Mouse (Mus musculus) midbrain, embryonic 12.5 days (tissue): ENCODE data around the gene Slc22a6. TPM values are rescaled to one million over a fixed set of nuclear protein-coding genes. Genes with fewer than 3 reads are reported as not detected.
A peak's percentile ranks its signal among the peaks of the same experiment; 100 is the strongest.

ENCODE experiments used
- ATAC-seq: fragments of 200-750 bp; cut with Nextera tagmentation; 2 replicates; pipeline ENCODE4 v1.8.0; 2017; ENCODE audit warnings: low read depth, moderate TSS enrichment, moderate library complexity; ENCODE audit not compliant: low FRiP score
- H3K27ac ChIP-seq: fragments of 300-500 bp; sonication (generic); replicated peaks from 2 replicates; pipeline ENCODE4 v1.5.1; 2016; ENCODE audit warnings: mild to moderate bottlenecking
- H3K27me3 ChIP-seq: fragments of 300-500 bp; sonication (generic); 2 replicates; pipeline ENCODE4 v1.6.1; 2016; ENCODE audit warnings: mild to moderate bottlenecking
- H3K36me3 ChIP-seq: fragments of 300-500 bp; sonication (generic); 2 replicates; pipeline ENCODE4 v1.6.1; 2016
- H3K4me1 ChIP-seq: fragments of 300-500 bp; sonication (generic); 2 replicates; pipeline ENCODE4 v1.6.1; 2016
- H3K4me2 ChIP-seq: fragments of 300-500 bp; sonication (generic); replicated peaks from 2 replicates; pipeline ENCODE4 v1.6.1; 2016; ENCODE audit warnings: mild to moderate bottlenecking, moderate library complexity
- H3K4me3 ChIP-seq: fragments of 300-500 bp; sonication (generic); 2 replicates; pipeline ENCODE4 v1.5.1; 2016; ENCODE audit warnings: mild to moderate bottlenecking
- H3K9ac ChIP-seq: fragments of 300-500 bp; sonication (generic); replicated peaks from 2 replicates; pipeline ENCODE4 v1.6.1; 2016; ENCODE audit warnings: mild to moderate bottlenecking, moderate library complexity
- H3K9me3 ChIP-seq: fragments of 300-500 bp; sonication (generic); 2 replicates; pipeline ENCODE4 v1.6.1; 2016; ENCODE audit warnings: mild to moderate bottlenecking
- WGBS: fragments of 180-500 bp; shearing (Covaris S2); methylation state at CpG from one replicate; pipeline ENCODE4 v1.1.7; 2016; 5-methylcytosine and 5-hydroxymethylcytosine counted together
- polyA plus RNA-seq: library from polyadenylated mRNA; unstranded; fragments of >200 nt; fragmentation: Nextera tagmentation; extraction: Ambion mirVana; gene quantifications from 2 replicates; pipeline ENCODE4 v1.2.1, GENCODE M21; 2016

Gene Slc22a6
- polyA plus RNA-seq, 1 experiment from 2014 or later, result 4.2 TPM

DNA sequence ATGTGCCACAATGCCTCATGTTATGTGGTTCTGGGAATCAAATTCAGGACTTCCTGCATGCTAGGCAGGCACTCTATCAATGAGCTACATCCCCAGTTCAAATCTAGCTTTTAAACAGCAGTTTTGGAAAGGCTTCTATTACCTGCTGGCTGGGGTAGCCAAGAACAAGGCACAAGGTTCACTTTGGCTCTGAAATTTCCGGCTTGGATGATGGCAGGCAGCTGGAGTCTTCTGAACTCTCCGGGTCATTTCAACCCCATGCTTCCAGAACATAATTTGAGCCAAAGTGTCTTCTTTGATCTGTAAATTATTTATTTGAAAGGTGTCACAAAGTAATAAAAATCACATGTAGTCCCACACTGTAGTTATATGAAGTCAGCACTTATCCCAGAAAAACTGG, 4.7 kb upstream of the Slc22a6 start:
- Histone ChIP-seq H3K9ac (no peak overlapping the region), H3K36me3 (no peaks in the 10 kb centered on the region), H3K27me3 (no peaks in the 10 kb centered on the region), H3K4me1 (no peaks in the 10 kb centered on the region; the same call in 1 of the 2 replicates), H3K27ac (no peak overlapping the region), H3K4me2 (no peak overlapping the region), H3K4me3 (no peak overlapping the region), H3K9me3 (no peaks in the 10 kb centered on the region)
- no peak for ATAC-seq
- WGBS, result 80% methylated on average over 2 of the region's 2 CpGs

GRCm38 (mm10) chr19:8614343-8614742, 3.5 kb upstream of the Slc22a6 start:
- Histone ChIP-seq H3K27me3 (no peaks in the 10 kb centered on the region), H3K4me3 (no peak overlapping the region), H3K9me3 (no peaks in the 10 kb centered on the region), H3K36me3 (no peaks in the 10 kb centered on the region), H3K4me2 (no peak overlapping the region), H3K27ac (no peak overlapping the region), H3K9ac (no peak overlapping the region), H3K4me1 (no peaks in the 10 kb centered on the region; the same call in 1 of the 2 replicates)
- 50% methylated on average over 2 of the region's 2 CpGs for WGBS
- ATAC-seq, result no peak

DNA sequence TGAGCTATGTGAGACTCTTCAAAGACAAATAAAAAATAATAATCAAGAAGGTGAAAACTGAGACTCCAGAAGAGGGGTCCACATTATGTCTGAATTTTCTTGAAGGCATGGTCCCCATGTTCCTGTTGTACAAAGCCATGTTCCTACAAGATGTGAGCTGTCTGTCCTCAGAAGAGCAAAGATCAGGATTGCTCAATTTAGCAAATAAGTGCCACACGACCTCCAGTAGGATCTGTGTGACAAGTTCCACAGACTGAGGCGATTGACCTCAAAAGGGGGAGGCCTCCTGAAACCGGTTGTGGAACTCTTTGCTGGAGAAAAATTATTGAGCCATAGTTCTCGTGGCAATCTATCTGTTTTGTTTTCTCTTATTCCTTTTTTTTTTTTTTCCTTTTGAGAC, 1.5 kb upstream of the Slc22a6 start:
- H3K9me3 ChIP-seq, result no peaks in the 10 kb centered on the region
- WGBS, result 67% methylated on average over 4 of the region's 4 CpGs
- H3K9ac ChIP-seq, result no peak overlapping the region
- H3K27ac ChIP-seq, result no peak overlapping the region
- no peaks in the 10 kb centered on the region for H3K36me3 ChIP-seq
- no peak overlapping the region for H3K4me3 ChIP-seq
- no peak for ATAC-seq
- no peaks in the 10 kb centered on the region; the same call in 1 of the 2 replicates for H3K4me1 ChIP-seq
- H3K4me2 ChIP-seq, result no peak overlapping the region
- H3K27me3 ChIP-seq, result no peaks in the 10 kb centered on the region

- no peaks in the 10 kb centered on the region for H3K9me3 ChIP-seq
- H3K27me3 ChIP-seq, result no peaks in the 10 kb centered on the region
- no peaks in the 10 kb centered on the region for H3K36me3 ChIP-seq
- no peak overlapping the region for H3K4me2 ChIP-seq
- H3K27ac ChIP-seq, result no peak overlapping the region
- 89% methylated on average over 6 of the region's 7 CpGs for WGBS
- no peak overlapping the region for H3K4me3 ChIP-seq
- no peak for ATAC-seq
- H3K9ac ChIP-seq, result no peak overlapping the region
- H3K4me1 ChIP-seq, result no peaks in the 10 kb centered on the region; the same call in 1 of the 2 replicates
Measured at GRCm38 (mm10) chr19:8621098-8621497, 3.3 kb downstream of the Slc22a6 start.

DNA sequence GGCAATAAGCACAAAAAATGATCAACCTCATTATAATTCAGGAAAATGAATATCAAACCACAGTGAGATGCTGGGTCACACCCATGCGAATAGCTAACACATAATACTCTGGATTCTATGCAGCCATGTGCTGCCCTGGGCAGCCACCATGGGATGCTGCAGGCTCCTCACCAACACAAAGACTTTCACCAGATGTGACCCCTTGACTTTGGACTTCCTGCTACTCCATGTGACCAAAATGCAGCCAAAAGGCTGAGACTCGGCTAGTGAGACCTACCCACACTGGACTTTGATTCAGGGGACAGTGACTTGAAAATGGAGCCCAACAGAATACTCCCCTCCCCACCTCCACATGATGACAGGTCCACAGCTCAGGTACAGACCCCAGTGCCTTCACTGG, 12.4 kb downstream of the Slc22a6 start:
- Histone ChIP-seq H3K27ac (no peak overlapping the region), H3K27me3 (no peaks in the 10 kb centered on the region), H3K9me3 (no peaks in the 10 kb centered on the region), H3K4me2 (no peak overlapping the region), H3K4me3 (no peak overlapping the region), H3K9ac (no peak overlapping the region), H3K4me1 (no peaks in the 10 kb centered on the region), H3K36me3 (no peaks in the 10 kb centered on the region)
- WGBS, result 75% methylated on average over 2 of the region's 2 CpGs
- no peak for ATAC-seq

DNA sequence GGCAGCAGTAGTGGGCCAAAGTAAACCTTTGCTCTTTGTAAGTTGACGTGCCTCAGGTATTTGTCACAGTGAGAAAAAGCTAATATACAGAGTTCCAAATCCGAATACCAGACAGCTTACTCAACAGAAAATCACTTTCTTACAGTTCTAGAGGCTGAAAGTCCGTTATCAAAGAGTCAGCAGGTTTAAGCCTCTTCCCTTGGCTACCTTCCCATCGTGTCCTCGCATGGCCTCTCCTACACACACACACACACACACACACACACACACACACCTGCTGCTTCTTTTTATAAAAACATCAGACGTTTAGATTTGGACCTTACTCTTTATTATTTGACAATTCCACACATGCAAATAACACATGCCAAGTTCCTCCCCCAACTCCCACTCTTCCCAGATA, 13.0 kb downstream of the Slc22a6 start:
- H3K27ac ChIP-seq, result no peak overlapping the region
- no peaks in the 10 kb centered on the region for H3K36me3 ChIP-seq
- H3K9ac ChIP-seq, result no peak overlapping the region
- WGBS, result 83% methylated on average over 6 of the region's 6 CpGs
- H3K4me3 ChIP-seq, result no peak overlapping the region
- H3K4me1 ChIP-seq, result no peaks in the 10 kb centered on the region
- H3K4me2 ChIP-seq, result no peak overlapping the region
- no peaks in the 10 kb centered on the region for H3K27me3 ChIP-seq
- no peaks in the 10 kb centered on the region for H3K9me3 ChIP-seq
- ATAC-seq, result no peak

DNA sequence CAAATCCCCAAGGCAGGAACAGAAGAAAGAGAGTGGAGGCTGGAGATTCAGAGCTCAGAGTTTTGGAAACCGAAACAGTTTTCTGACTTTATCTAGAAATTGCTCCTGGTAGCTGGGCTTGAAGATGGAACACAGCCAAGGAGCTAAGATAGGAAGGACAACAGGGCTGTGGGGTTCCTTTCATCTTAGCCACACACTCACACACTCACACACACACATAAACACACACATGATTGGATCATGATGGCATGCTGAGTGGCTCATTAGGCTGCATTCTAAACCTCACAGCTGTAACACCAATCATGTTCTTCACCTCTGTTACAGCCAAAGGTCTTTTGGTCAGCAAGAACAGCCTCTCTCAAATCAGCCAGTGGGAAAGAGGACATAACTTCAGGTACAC, 14.2 kb downstream of the Slc22a6 start:
- Histone ChIP-seq H3K4me3 (no peak overlapping the region), H3K27ac (no peak overlapping the region), H3K9ac (no peak overlapping the region), H3K36me3 (no peaks in the 10 kb centered on the region), H3K9me3 (no peaks in the 10 kb centered on the region), H3K4me1 (no peaks in the 10 kb centered on the region), H3K27me3 (no peaks in the 10 kb centered on the region), H3K4me2 (no peak overlapping the region)
- no peak for ATAC-seq
- 76% methylated on average over 1 of the region's 1 CpGs for WGBS

GRCm38 (mm10) chr19:8642086-8642485, 24.2 kb downstream of the Slc22a6 start:
- WGBS, result 74% methylated on average over 5 of the region's 5 CpGs
- H3K4me2 ChIP-seq, result no peak overlapping the region
- no peak overlapping the region for H3K9ac ChIP-seq
- no peak overlapping the region for H3K4me3 ChIP-seq
- H3K9me3 ChIP-seq, result no peaks in the 10 kb centered on the region
- H3K27me3 ChIP-seq, result no peaks in the 10 kb centered on the region
- ATAC-seq, result no peak
- no peaks in the 10 kb centered on the region for H3K4me1 ChIP-seq
- H3K27ac ChIP-seq, result no peak overlapping the region
- no peaks in the 10 kb centered on the region for H3K36me3 ChIP-seq

- WGBS, result 79% methylated on average over 2 of the region's 2 CpGs
- Histone ChIP-seq H3K4me2 (no peak overlapping the region), H3K36me3 (no peaks in the 10 kb centered on the region), H3K4me3 (no peak overlapping the region), H3K9me3 (no peaks in the 10 kb centered on the region), H3K27me3 (no peaks in the 10 kb centered on the region), H3K4me1 (no peaks in the 10 kb centered on the region), H3K27ac (no peak overlapping the region), H3K9ac (no peak overlapping the region)
- no peak for ATAC-seq
Measured at GRCm38 (mm10) chr19:8646393-8646792, 28.6 kb downstream of the Slc22a6 start.

- H3K36me3 ChIP-seq, result no peaks in the 10 kb centered on the region
- peaks cover 13% of the 10 kb centered on the region for H3K27me3 ChIP-seq
- ATAC-seq, result no peak
- no peak overlapping the region for H3K4me3 ChIP-seq
- no peak overlapping the region for H3K9ac ChIP-seq
- H3K27ac ChIP-seq, result no peak overlapping the region
- H3K9me3 ChIP-seq, result no peaks in the 10 kb centered on the region
- H3K4me1 ChIP-seq, result no peaks in the 10 kb centered on the region
- no peak overlapping the region for H3K4me2 ChIP-seq
Measured at GRCm38 (mm10) chr19:8655833-8656232, 38.0 kb downstream of the Slc22a6 start.

- no peak overlapping the region for H3K9ac ChIP-seq
- H3K27ac ChIP-seq, result no peak overlapping the region
- H3K9me3 ChIP-seq, result no peaks in the 10 kb centered on the region
- H3K4me2 ChIP-seq, result no peak overlapping the region
- H3K4me3 ChIP-seq, result no peak overlapping the region
- peaks cover 18% of the 10 kb centered on the region for H3K27me3 ChIP-seq
- no peaks in the 10 kb centered on the region for H3K4me1 ChIP-seq
- H3K36me3 ChIP-seq, result no peaks in the 10 kb centered on the region
- ATAC-seq, result no peak
- WGBS, result 77% methylated on average over 4 of the region's 4 CpGs
Measured at GRCm38 (mm10) chr19:8656341-8656740, 38.5 kb downstream of the Slc22a6 start.

DNA sequence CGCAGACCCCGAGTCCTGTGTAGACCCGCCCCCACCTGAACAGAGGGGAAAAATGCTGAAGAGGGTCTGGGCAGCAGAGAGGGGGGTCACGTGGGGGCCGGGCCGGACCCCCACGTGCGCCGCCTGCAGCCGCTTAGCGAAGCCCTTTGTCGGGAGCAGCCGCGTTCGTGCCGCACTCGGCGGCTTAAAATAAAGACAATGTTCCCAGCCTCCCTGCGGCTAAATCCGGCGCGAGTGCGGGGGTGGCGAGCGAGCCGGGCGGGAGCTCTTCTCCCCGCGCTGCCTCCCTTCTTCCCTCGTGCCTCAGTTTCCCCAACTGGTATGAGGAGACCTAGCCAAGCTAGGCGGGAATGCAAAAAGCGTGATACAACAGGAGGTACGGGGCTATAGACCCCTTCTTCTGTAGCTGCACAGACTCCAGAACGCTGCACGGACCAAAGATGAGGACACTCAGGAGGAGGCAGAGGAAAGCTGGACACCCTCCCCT, 44.0 kb downstream of the Slc22a6 start:
- WGBS, result under 1% methylated on average over 35 of the region's 35 CpGs
- Histone ChIP-seq H3K27ac (no peak overlapping the region), H3K4me1 (peaks cover 13% of the 10 kb centered on the region; the same call in 1 of the 2 replicates), H3K4me2 (peak overlapping the region; percentile 84), H3K27me3 (peaks cover 62% of the 10 kb centered on the region), H3K9me3 (no peaks in the 10 kb centered on the region), H3K9ac (peak overlapping the region; percentile 55), H3K4me3 (peak overlapping the region; percentile 46), H3K36me3 (no peaks in the 10 kb centered on the region)
- ATAC-seq, result peak; percentile 86

DNA sequence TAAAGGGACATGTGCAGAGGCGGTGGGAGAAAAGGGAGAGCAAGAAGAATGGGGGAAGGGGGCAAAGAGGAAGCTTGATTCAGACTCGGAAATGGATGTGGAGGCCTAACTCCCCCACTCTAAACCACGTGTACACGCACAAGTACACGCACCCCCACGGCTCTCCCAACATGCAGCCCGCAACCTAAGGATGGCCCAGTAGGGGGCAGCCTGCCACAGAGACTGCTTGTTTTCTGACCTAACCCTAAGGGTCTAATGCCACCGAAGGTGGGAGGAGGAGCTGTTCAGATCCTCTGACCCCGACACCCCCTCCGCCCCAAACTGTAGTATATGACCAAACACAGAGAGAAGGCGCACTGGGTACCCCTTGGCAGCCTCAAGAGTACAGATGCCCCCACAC, 44.5 kb downstream of the Slc22a6 start:
- peak; percentile 56 for ATAC-seq
- no peaks in the 10 kb centered on the region for H3K36me3 ChIP-seq
- H3K9ac ChIP-seq, result peak overlapping the region; percentile 55
- WGBS, result 5% methylated on average over 11 of the region's 11 CpGs
- H3K9me3 ChIP-seq, result no peaks in the 10 kb centered on the region
- peak overlapping the region; percentile 46 for H3K4me3 ChIP-seq
- H3K27ac ChIP-seq, result no peak overlapping the region
- H3K27me3 ChIP-seq, result peaks cover 62% of the 10 kb centered on the region
- H3K4me1 ChIP-seq, result peaks cover 13% of the 10 kb centered on the region; the same call in 1 of the 2 replicates
- H3K4me2 ChIP-seq, result peak overlapping the region; percentile 84
